In genomic region chr6:114354635-114355034, GRCm38 (mm10) we compare ENCODE assay signal across 18 mouse cellular contexts. TPM values are rescaled to one million over a fixed set of nuclear protein-coding genes. Genes with fewer than 3 reads are reported as not detected.
A peak's percentile ranks its signal among the peaks of the same experiment; 100 is the strongest.
DNase-seq lines count a peak whose midpoint lies in the region; TF ChIP-seq lines count a peak whose summit lies in the region.
"Had no signal": no experiment of that assay in that cellular context is flagged by ENCODE, and none has a peak within 500 bp of the region (broad histone marks: within the 10 kb centered on the region; RNA-seq: fewer than 3 reads in every experiment).

No protein-coding gene starts in this region.

- intact Hi-C loops in left cerebral cortex, adult 2 months (cut with DNase I), result no loop called here
- intact Hi-C loops in left cerebral cortex, postnatal 4 days (cut with DNase I), result no loop called here

- DNase-seq in frontal cortex, postnatal 36 days (ENCODE audit: low spot score in 2 of 2), result peak; percentile 24 to 50
- DNase-seq in frontal cortex, postnatal 14 days (ENCODE audit: low spot score in 2 of 2), result no peak
- DNase-seq in left cerebral cortex, adult 2 months (ENCODE audit: extremely low spot score in 1 of 2, low spot score in 2 of 2), result no peak
- no peak for DNase-seq in left cerebral cortex, postnatal 4 days
- peak; percentile 83 for DNase-seq in brain, adult 2 months (ENCODE audit: low read depth, low spot score)
- no peak for DNase-seq in adrenal gland, postnatal 14 days
- DNase-seq in lung, postnatal 25 days (ENCODE audit: low spot score), result no peak
- DNase-seq: adrenal gland, postnatal 25 days; cerebellum, adult 8-10 months; cerebellum, postnatal 14 days; embryo, embryonic 11 days; heart, adult 18-20 months; heart, postnatal 4 days had no signal

- TF ChIP-seq CTCF in left cerebral cortex, adult 2 months (IDR thresholded peaks at IDR 0.05), result no peak

- peak overlapping the region; percentile 10; the same call in 1 of the 2 replicates for H3K27ac ChIP-seq in left cerebral cortex, adult 2 months
- H3K27ac ChIP-seq: embryonic facial prominence, embryonic 15.5 days; forebrain, embryonic 15.5 days; heart, embryonic 10.5 days; hindbrain, embryonic 12.5 days had no signal

- no peak overlapping the region for H3K4me3 ChIP-seq in left cerebral cortex, adult 2 months
- H3K4me3 ChIP-seq: embryonic facial prominence, embryonic 15.5 days; forebrain, embryonic 15.5 days; heart, embryonic 10.5 days; hindbrain, embryonic 12.5 days had no signal

RNA-seq across cellular contexts. Expression of gene Hrh1, which starts 43.1 kb away (rescaled TPM):
- total RNA-seq in left cerebral cortex, adult 2 months (2021), result 10 to 100 TPM; 24.2 to 25.6 TPM
- total RNA-seq in left cerebral cortex, postnatal 4 days (2021), result 1 to 10 TPM; 4.9 to 5.1 TPM
- total RNA-seq in adrenal gland, postnatal 14 days (2021), result 1.2 and 1.5 TPM in 2 replicates
- total RNA-seq: CH12.LX had no signal

Comparison
In these comparisons a context has a peak if more than half of its experiments do, and no peak if none do; other contexts are left out.
1. DNase-seq: peak in frontal cortex, postnatal 36 days (2 of 2) and brain, adult 2 months (single experiment); none in frontal cortex, postnatal 14 days (0 of 2), left cerebral cortex, adult 2 months (0 of 2), left cerebral cortex, postnatal 4 days (single experiment), adrenal gland, postnatal 14 days (single experiment) and lung, postnatal 25 days (single experiment).
2. RNA of gene Hrh1, which starts 43.1 kb away (total RNA-seq): 24.2 to 25.6 TPM in left cerebral cortex, adult 2 months; 4.9 to 5.1 TPM in left cerebral cortex, postnatal 4 days and 1.2 to 1.5 TPM in adrenal gland, postnatal 14 days; every median in the first group is over 4 times any median in the second.